ENCODE assay signal across 13 mouse cellular contexts in genomic region chr16:16596582-16596981, GRCm38 (mm10). TPM values are rescaled to one million over a fixed set of nuclear protein-coding genes. Genes with fewer than 3 reads are reported as not detected.
DNase-seq lines count a peak whose midpoint lies in the region; ATAC-seq and TF ChIP-seq lines count a peak whose summit lies in the region.
"Had no signal": no experiment of that assay in that cellular context is flagged by ENCODE, and none has a peak within 500 bp of the region (broad histone marks: within the 10 kb centered on the region; RNA-seq: fewer than 3 reads in every experiment).

No protein-coding gene starts in this region.

- no peak overlapping the region for H3K27ac ChIP-seq in gastrocnemius, adult 2 months
- H3K27ac ChIP-seq in liver, embryonic 14.5 days: no peak overlapping the region

- no peak for TF ChIP-seq EP300 in liver, embryonic 14.5 days (IDR thresholded peaks at IDR 0.05; ENCODE audit: low read depth)

- no peaks in the 10 kb centered on the region for H3K36me3 ChIP-seq in liver, embryonic 14.5 days (replicated peaks; ENCODE audit: control insufficient read depth, insufficient read depth, low read depth)

- intact Hi-C loops in gastrocnemius, adult 2 months (cut with DNase I): no loop called here
- intact Hi-C loops in left cerebral cortex, postnatal 10 days (cut with DNase I): no loop called here

- ATAC-seq in liver, embryonic 14.5 days (ENCODE audit: insufficient read depth): no peak
- ATAC-seq in megakaryocyte, adult 5-6 weeks (ENCODE audit: poor library complexity, severe bottlenecking): peak; percentile 30; the same call in 1 of the 2 replicates
- no peak for ATAC-seq in monocyte, adult 5-6 weeks (replicated peaks; ENCODE audit: insufficient number of reproducible peaks, low FRiP score, low TSS enrichment, poor library complexity, severe bottlenecking)
- ATAC-seq: intestine, embryonic 16.5 days had no signal

- H3K4me1 ChIP-seq in liver, embryonic 14.5 days (replicated peaks; ENCODE audit: control insufficient read depth in 2 of 2, insufficient read depth in 2 of 2, low read length in 1 of 2): 0 out of 4 replicates have a peak, but pooled peaks cover 0 to 2% of the 10 kb centered on the region in 2 experiments

- peak; percentile 22; the same call in 1 of the 2 replicates for TF ChIP-seq CTCF in gastrocnemius, adult 2 months (IDR thresholded peaks at IDR 0.05)
- peak; percentile 13; the same call in 1 of the 2 replicates for TF ChIP-seq CTCF in liver, embryonic 14.5 days (IDR thresholded peaks at IDR 0.05; ENCODE audit: low read depth)

- H3K9me3 ChIP-seq in liver, embryonic 14.5 days (ENCODE audit: control insufficient read depth, low read length): no peaks in the 10 kb centered on the region
- H3K9me3 ChIP-seq: megakaryocyte, embryonic 14.5 days had no signal

- no peak for DNase-seq in gastrocnemius, adult 2 months
- no peak for DNase-seq in gastrocnemius, postnatal 25 days
- no peak for DNase-seq in liver, embryonic 14.5 days (ENCODE audit: low read depth in 3 of 3, low spot score in 3 of 3)
- DNase-seq in liver (no peak), NIH3T3 (ENCODE audit: low read depth) (peak; percentile 19)
- DNase-seq in left cerebral cortex, postnatal 10 days (ENCODE audit: extremely low spot score in 1 of 2, low spot score in 2 of 2): no peak
- DNase-seq: cerebellum, adult 9-11 months; thymus, postnatal 36 days had no signal

- H3K9ac ChIP-seq in liver, embryonic 14.5 days (replicated peaks): no peak overlapping the region

- H3K4me3 ChIP-seq in gastrocnemius, adult 2 months: no peak overlapping the region
- H3K4me3 ChIP-seq in liver, embryonic 14.5 days (ENCODE audit: insufficient read depth in 1 of 2, low read depth in 2 of 2, low read length in 2 of 2): no peak overlapping the region
- H3K4me3 ChIP-seq: megakaryocyte, embryonic 14.5 days had no signal

- H3K4me2 ChIP-seq in liver, embryonic 14.5 days (ENCODE audit: low read depth): no peak overlapping the region
- H3K4me2 ChIP-seq: liver, embryonic 11.5 days had no signal

- H3K27me3 ChIP-seq in liver, embryonic 14.5 days (ENCODE audit: control insufficient read depth, insufficient read depth, low read length): peaks cover 19% of the 10 kb centered on the region

RNA-seq across cellular contexts. Expression of gene Fgd4, which starts 3.8 kb away (rescaled TPM):
- total RNA-seq in gastrocnemius, adult 2 months (2021): 10 to 100 TPM; 20.4 to 28.3 TPM
- 10 to 100 TPM; 10.1 to 20.2 TPM for total RNA-seq in gastrocnemius, postnatal 25 days (2021)
- 0.51 and 0.75 TPM in 2 replicates for polyA plus RNA-seq in liver, embryonic 14.5 days (2012; rRNA removed)
- polyA plus RNA-seq in liver, embryonic 14.5 days (2014; fragmentation: Nextera tagmentation; extraction: Ambion mirVana): 1.4 and 1.7 TPM in 2 replicates
- total RNA-seq in megakaryocyte, adult 5-6 weeks (2015): 76.9 and 78.5 TPM in 2 replicates
- total RNA-seq in megakaryocyte, adult 5-6 weeks (2017): 125 and 137 TPM in 2 replicates
- 109 to 116 TPM (median 115 TPM) in 3 replicates for total RNA-seq in monocyte, adult 5-6 weeks (2017)
- 10 to 100 TPM; 50.8 to 52.6 TPM for total RNA-seq in left cerebral cortex, postnatal 10 days (2021)
